Mouse (Mus musculus): Measurements from ENCODE around the gene Alkal2.
A peak's percentile ranks its signal among the peaks of the same experiment; 100 is the strongest.

Gene Alkal2

DNA sequence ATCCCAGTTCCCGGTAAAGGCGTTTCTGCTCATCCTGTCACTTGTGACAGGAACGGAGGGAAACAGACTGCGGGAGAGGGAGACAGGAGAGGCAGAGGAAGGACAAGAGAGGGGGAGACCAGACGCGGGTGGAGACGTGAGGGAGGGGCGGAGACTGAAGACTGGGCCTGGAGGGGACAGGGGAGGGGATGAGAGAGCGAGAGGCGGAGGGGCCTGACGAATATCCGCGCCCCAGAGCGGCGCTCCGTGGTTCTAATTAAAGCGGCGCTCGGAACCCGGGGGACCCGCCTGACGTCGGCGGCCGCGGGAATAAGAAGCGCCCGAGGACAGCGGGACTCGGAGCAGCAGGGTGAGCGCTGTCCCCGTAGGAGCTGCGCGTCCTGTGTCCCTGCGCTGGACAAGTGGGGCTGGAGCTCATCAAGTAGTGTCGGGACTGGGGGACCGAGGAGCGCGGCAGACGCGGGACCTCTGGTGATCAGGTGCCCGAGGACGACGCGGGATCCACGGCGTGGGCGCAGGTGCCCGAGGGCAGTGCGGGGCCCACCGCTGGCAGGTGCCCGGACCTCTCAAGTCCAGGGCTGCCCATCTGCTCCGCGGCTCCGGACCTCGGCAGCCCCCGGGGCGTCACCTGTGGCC is at the start of gene Alkal2:
Gene Alkal2 (plus strand): TSS at position 337 of the 636 bp plus-strand sequence.
- no peak for DNase-seq (ENCODE audit: low spot score in 2 of 2)

DNA sequence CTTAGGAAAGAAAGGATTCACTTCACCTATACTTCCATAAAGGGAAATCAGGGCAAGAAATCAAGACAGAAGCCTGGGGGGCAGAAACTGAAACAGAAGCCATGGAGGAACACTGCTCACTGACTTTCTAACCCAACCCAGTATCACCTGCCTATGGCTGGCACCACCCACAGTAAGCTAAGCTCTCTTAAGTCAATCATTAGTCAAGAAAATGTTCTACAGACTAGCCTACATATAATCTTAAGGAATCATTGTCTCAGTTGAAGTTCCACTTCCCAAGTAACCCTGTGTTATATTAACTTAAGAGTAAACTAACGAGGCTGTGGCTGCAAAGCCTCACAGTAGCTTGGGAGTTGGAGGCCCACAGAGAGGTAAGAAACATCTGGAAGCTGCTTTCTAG is 35.6 kb upstream of the Alkal2 start:
- no peak for DNase-seq (ENCODE audit: low spot score in 2 of 2)

DNA sequence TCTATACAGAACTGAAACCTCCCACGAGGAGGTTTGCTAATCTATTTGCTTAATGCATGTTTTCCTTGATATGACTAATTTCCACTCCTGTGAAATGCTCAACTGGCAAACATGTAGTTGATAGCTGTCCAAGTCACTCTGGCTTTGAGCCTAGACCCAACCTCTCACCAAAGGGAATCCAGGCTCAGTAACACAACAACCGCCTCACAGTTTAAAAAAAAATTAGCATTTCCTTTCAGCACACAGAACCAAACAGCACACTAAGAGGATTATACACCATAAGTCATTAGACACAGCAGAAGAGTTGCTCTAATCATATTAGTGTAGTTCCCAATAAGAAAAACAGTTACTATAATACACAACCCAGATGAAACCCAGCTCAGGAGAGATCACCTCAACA is 33.2 kb upstream of the Alkal2 start:
- no peak for DNase-seq (ENCODE audit: low spot score in 2 of 2)

DNA sequence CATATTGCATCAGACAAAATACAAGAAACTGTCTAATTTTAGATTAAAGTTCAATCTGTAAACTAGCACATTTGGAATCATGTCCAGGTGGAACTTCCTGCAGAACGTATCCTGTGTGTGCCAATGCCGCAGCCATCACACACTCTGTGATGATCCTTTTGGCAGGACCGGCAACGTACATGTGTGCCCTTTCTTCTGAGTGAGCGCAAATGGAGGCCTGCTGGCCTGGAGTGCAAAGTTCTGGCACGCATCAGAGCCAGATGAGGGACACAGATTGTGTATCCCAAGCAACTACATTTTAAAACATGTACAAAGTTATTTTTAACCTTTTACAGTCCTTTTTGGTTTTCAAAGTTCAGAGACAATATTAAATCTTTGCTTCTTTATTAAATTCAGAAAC is 32.3 kb upstream of the Alkal2 start:
- DNase-seq (ENCODE audit: low spot score in 2 of 2) = no peak

DNA sequence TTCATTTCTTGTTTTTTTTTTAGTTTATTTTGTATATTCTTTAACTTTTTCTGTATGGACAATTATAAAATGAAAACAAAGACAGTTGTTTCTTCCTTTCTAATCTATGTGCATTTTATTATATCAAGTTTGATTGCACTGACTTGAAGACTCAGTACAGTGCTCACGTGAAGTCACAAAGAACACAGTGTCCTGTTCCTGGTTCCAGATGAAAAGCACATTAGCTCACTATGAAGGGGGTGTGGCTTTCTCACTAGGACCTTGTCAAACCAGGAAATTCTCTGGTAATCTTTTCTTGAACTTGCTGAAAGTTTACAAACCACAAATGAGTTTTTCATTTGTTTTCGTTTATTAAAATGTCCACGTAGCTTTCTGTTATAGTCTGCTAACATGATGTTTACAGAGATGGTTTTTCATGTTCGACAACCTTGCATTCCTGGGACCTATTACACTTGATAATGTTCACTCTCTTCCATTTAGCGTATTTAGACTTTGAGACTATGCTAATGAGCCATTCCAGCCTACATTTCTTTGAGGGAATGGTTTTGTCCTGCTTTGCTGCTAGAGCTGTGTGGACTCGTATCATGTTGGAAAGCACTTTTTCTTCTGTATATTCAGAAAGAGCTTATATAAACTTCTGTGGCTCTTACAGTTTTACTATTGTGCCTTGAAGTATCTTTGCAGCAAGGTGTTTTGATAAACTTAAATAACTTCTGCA is 28.5 kb upstream of the Alkal2 start:
- no peak for DNase-seq (ENCODE audit: low spot score in 2 of 2)

DNA sequence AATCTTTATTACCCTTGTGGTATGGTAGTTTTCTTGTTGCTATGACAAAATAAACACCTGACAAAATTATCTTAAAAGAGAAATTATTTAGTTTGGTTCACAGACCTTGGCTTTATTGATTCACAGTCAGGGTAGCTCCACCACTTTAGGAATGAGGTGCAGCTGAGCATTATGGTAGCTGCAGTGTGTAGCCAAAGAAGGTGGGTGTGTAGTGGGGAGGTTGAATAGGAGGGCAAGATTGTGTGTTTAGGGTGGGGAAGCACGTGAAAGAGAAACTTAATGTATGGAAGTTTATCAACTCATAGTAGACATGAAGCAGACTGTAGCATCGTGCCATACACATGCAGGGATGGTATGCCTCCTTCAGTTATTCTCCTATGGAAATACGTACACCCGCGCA is 27.9 kb upstream of the Alkal2 start:
- no peak for DNase-seq (ENCODE audit: low spot score in 2 of 2)

DNA sequence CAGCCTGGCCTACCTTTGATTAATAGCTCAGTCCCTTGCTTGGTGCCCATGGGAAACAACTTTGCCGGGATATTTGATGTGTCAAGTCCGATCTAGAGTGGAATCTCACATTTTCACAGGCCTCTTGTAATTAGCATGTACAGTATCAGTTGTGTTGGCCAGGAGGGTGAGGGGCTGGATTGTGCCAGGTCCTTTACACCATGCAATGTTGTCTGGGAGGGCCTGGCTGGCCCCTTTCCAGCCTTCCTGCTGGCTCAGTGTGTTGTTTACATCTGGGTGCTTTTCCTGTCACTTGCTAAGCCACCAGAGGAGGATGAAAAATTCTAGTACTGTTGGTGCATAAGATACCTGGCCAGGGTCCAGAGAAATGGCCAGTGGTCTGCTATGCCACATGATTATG is 19.8 kb upstream of the Alkal2 start:
- DNase-seq (ENCODE audit: low spot score in 2 of 2) = no peak

DNA sequence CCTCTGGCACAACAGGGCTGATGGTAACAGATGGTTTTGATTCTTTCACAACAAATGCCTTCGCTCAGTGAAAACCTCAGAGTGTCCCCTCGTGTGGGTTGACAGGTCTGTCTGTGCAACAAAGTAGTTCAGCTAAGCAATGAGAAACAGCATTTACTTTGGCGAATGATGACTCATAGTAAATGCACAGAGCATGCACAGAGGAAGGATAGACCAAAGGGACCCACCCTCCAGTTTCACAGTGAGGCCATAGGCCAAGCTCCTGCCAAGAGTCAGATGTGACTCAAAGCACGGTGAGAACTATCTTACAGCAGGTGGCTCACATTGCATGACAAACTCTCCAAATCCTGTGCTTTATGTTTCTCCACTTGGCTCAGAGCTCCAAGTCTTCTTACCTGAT is 18.3 kb upstream of the Alkal2 start:
- no peak for DNase-seq (ENCODE audit: low spot score in 2 of 2)

DNA sequence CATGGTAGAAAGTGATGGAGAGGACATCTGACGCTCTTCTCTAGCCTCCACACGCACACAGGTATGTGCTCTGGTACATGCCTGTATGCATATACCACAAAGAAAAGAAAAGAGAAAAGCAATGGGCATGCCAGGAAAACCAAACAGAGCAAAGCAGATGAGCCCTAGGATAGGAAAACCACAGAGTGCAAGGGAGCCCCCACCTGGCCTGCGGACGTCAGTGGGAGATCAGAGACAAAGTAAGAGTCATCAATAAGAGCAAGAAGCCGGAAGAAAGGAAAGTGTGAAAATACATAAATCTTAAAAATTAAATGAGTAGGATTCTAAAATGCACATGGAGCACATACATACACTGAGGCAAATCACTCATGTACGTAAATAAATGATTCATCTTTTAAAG is 4.7 kb upstream of the Alkal2 start:
- no peak for DNase-seq (ENCODE audit: low spot score in 2 of 2)

DNA sequence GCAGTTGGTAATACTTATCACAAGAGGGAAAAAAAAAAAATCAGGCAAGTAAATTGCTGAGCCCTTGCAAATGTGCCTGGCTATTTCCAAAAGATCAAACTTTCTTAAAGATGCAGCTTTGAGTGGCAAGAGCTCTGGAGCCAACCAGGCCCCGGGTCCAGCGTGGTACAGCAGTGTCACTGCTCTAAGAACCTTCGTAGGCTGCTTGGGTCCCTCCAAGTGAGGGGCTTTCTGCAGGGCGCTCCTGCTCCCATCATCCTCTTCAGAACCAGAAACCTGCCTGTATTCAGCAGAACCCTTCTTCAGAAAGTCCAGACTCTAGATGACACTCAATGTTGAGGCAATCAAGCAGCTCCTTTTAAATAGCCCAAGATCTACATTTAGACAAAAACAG is 533 bp upstream of the Alkal2 start:
- no peak for DNase-seq (ENCODE audit: low spot score in 2 of 2)

DNA sequence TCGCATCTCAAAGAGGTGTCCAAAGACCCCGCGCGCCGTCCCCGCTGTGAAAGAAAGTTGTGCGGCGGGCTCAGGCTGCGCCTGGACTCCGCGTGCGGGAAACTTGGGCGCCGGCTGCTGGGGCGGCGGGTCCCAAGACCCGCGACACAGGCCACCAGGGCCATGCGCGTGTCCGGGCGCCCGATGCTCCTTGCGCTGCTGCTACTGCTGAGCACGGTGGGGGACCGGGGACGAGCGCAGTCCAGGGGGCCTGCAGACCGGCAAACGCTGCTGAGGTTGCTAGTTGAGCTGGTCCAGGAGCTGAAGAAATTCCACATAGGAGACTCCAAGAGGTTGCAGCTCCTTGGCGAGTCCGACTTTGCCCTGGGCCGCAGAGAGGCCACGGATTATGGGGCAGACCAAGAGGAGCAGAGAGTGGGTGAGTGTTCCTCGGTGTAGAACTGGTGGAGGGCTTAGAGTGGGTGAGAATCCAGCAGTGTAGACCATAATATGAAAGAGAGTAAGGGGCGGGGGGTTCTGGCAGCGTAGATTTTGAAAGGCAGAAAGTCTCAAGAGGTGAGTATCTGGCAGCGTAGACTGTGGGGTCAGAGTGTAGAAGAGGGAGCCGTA is 604 bp downstream of the Alkal2 start:
- DNase-seq (ENCODE audit: low spot score in 2 of 2) = no peak

DNA sequence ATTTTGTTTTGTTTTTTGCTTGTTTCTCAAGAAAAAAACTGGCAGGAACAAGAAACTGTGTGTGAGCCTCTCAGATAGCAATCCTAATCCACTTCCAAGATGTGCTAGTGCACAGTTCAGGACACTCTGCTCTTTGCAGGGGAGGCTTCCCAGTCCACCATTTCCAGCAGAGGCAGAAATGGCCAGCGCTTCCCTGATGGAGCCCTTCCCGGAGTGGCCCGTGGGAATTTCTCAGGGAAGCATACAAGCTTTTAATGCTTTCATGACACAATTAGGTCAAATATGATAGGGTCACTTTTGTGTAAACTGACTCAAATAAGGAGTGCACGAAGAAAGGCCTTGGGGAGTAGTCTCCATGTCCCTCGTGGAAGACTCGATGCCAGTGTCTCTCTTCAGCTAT is 1.8 kb downstream of the Alkal2 start:
- no peak for DNase-seq (ENCODE audit: low spot score in 2 of 2)

DNA sequence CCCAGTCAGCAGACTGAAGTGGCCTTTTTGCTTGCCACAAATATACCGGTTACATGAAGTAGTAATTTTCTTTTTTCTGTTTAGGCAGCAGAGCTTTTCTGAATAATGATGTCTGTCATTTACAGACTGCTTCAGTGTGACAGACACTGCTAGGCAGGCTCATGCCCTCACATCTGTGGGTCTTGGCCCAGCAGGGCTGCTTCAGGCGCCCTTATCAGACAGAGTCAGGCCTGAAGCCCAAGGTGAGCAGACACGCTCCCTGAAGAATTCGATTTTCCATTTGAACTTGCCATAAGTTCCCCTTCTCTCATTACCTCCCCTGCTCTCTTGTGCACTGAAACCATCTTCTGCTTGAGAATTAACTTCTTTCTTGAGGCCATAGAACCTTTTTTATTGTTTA is 3.9 kb downstream of the Alkal2 start:
- DNase-seq (ENCODE audit: low spot score in 2 of 2) = no peak

DNA sequence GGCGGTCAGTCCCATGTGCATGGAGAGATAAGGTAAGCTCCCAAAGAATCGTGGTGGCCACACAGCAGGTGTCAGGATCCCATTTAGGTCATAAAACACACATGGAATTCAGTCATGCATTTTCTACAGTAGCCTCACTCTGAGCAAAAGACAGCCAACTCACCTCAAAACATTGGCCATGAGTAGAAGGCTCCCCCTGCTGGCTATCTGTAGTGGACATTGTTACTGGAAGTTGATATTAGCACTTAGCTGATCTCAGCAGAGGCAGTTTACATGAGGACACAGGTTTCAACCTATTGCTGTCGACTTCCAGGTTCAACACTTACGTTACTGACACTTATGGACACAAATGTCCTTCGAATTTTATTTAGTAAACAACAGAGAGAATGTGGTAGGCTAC is 5.9 kb downstream of the Alkal2 start:
- DNase-seq (ENCODE audit: low spot score in 2 of 2) = peak in 1 of 2 experiments; percentile 72

DNA sequence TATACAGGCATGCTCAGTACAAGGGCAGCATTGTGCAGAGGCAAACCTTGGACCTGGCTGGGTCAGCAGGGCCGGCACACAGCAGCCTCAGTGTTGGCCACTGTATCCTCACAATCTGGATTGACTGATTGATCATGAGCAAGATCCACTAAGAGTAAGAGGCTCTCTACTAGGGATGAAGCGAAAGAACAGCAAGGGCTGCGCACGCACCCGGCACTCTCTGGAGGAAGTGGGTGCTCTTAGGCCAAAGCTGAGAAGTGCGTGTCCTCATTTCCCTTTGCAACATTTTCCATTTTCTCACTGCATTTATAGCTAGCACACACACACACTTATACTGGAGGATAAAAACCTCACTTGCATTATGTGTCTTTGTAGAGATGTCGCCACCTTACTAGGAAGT is 7.3 kb downstream of the Alkal2 start:
- no peak for DNase-seq (ENCODE audit: low spot score in 2 of 2)

DNA sequence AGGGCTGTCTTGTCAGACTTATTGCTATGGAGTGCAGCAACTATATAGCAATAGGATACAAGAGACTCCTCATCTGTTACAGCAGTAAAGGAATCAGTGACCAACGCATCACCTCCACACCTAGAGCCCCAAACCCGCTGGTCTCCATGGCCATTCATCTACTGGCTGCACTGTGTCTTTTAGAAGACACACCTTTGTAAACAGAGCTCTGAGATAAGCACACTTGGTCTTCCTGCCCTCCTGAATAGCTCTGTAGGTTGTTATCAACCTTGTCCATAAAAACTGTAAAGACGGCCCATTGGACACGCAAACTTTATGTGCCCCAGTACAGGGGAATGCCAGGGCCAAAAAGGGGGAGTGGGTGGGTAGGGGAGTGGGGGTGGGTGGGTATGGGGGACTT is 12.9 kb downstream of the Alkal2 start:
- DNase-seq (ENCODE audit: low spot score in 2 of 2) = no peak

DNA sequence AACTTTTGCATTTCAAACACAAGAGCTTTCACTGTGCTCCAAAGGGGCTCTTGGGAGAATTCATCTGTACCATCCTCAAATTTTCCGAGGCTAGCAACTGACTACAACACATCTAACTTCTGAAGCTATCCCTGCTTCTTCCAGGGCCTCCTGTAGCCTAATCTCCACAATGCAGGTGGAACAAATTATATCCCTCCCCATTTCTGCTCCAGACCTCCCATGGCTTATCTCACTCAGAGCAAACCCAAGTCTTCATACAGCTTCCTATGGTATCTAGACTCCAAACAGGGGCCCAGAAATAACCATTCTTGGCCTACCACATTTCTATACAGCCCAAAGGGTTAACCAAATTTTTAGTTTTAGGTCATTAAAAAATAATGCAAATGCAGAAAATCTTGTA is 24.5 kb downstream of the Alkal2 start:
- DNase-seq (ENCODE audit: low spot score in 2 of 2) = peak; percentile 35 to 43

DNA sequence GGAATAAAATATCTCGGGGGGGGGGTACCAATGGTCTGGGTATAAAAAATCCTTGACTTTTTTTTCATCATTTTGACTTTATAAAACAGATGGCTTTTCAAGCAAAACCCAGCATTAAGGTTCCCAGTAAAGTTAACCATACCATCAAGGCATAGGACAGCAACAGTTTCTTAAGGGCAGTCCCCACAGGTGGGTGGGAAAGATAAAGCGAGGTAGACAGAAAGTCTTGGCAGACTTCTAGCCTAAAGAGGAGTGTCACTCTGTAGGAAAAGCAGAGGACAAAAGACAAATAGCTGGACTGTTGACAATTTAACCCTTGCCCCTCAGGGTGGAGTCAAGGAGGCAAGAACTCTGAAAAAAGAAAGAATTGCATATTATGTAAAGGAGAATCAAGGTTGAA is 25.8 kb downstream of the Alkal2 start:
- DNase-seq (ENCODE audit: low spot score in 2 of 2) = peak; percentile 40 to 78

DNA sequence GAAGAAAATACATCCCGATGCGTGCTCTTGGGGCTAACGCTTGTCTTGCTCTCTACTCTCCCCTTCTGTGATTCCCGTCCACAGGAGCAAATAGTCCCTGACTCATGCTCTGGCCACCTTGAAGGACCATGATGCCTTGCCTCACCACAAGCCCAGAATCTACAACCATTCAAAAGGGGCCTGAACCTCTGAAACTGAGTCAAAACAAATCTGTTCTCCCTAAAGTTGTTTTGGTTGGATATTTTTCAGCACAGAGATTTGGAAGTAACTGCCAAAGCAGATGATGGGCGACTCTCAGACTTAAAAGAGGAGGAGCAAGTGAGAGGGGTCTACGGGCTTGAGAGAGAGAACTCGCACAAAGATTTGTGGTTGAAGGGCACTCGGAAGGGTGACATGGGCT is 26.7 kb downstream of the Alkal2 start:
- DNase-seq (ENCODE audit: low spot score in 2 of 2) = peak; percentile 28 to 36

DNA sequence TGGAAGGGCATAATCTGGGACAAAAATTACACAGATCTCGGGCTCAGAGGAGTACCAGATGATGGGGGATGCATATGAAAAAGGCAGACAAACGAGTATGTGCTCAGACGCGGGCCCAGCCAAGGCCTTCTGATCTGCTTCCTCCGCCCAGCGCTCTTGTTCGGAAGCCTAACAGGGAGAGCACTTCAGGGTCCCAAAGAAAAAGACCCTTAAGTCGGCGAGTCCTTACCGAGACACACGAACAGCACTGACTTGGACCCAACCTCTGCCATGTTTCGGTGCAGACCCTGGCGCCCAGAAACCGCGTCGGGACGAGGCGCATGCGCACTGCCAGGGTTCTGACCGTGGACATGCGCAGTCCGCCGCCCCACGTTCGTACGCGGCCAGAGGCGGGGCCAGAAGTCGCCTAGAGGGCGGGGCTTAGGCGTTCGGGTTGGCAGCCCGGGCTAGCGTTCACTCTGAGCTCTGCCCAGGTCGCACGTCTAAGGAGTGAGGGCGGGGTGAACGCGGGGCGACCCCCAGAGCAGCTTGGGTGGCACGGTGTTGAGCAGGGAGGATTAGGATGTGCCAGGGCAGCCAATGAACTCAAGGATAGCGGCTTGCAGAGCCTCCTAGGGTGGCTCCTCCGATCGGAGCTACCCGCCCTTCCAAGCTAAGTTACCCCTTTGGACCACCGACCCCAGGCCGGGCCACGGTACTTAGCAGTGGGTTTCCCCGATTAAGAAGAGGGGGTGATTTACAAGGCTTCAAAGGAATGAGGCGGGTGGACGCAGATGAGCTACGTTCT is 27.3 kb downstream of the Alkal2 start, which contains the start of the genes Acp1 and Sh3yl1:
Gene Acp1 (minus strand): TSS at position 329 of the 787 bp plus-strand sequence.
Gene Sh3yl1 (plus strand): TSS at position 408 of the 787 bp plus-strand sequence.
- peak; percentile 98 for DNase-seq (ENCODE audit: low spot score in 2 of 2)

DNA sequence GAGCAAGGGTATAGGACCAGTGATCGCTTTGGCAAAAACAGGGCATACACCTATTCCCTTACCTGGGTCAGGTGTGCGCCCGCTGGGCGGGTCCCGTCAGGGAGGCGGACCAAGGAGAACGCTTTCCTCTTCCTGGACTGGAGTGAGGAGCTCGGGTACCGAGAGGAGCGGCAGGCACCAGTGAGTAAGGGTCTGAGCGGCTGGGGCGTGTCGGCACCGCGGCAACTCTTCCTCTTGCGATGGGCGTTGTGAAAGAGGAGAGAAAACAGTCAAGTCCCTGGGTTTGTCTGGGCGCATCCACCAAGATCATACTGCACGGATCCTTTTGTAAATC is 27.9 kb downstream of the Alkal2 start:
- peak; percentile 63 to 76 for DNase-seq (ENCODE audit: low spot score in 2 of 2)

DNA sequence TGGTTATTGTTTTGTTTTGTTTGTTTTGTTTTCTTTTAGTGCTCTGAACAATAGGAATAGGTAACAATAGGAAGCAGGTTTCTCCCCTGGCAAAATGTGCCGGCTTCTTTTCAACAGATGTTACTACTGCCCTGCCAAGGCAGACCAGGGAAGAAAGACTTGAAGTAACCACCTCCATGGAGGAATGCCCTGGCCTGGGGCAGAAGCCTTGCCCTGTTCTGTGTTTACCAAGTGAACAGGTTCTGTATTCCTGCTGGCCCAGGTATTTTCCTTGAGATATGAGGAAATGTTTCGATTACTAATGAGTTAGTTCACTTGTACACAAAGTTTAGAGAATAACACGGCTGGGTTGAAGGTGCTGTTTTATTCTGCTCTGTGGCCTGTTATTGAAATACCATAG is 28.7 kb downstream of the Alkal2 start:
- DNase-seq (ENCODE audit: low spot score in 2 of 2) = no peak
